Mouse (Mus musculus) left cerebral cortex, postnatal 4 days (tissue): ENCODE results near the gene Alpk3. TPM values are rescaled to one million over a fixed set of nuclear protein-coding genes. Genes with fewer than 3 reads are reported as not detected.
"Not testable (repeated sequence)": the region's sequence is repeated elsewhere in the genome, so short reads cannot be mapped to it uniquely, and the experiment has no call there.

Source experiments
- DNase-seq: peaks from one replicate; pipeline ENCODE4 v3.0.0-alpha.2; 2022
- intact Hi-C: fragments of 180-260 bp; cut with DNase I; formaldehyde crosslinking; loops from one replicate; pipeline ENCODE4 v1.15.1; 2025
- total RNA-seq, 2 experiments: library from RNA; stranded (reverse); gene quantifications; 2 replicates each; pipeline ENCODE4 v1.2.3; 2021

The Alpk3 gene
- total RNA-seq, 2 experiments from 2014 or later, result 0.58 to 0.62 TPM

GRCm38 (mm10) chr7:81125215-81126175 lies 68.1 kb downstream of the Alpk3 start:
- DNase-seq, result no peak
- intact Hi-C loops, result no loop called here

GRCm38 (mm10) chr7:81131864-81132263 lies 74.5 kb downstream of the Alpk3 start:
- intact Hi-C loops, result no loop called here
- DNase-seq, result no peak

- no peak for DNase-seq
- intact Hi-C loops, result no loop called here
These were observed 75.5 kb downstream of the Alpk3 start for GRCm38 (mm10) chr7:81132851-81133279.

- intact Hi-C loops, result no loop called here
These were observed 76.0 kb downstream of the Alpk3 start for GRCm38 (mm10) chr7:81133416-81133815.

GRCm38 (mm10) chr7:81133941-81134340 lies 76.5 kb downstream of the Alpk3 start:
- DNase-seq, result no peak
- intact Hi-C loops, result no loop called here

More at GRCm38 (mm10) chr7:81133416-81133815, 76.0 kb downstream of the Alpk3 start:
- DNase-seq, result no peak

- DNase-seq, result peak; percentile 14
- intact Hi-C loops, result no loop called here
These were observed 77.2 kb downstream of the Alpk3 start for GRCm38 (mm10) chr7:81134614-81135067.

- no peak for DNase-seq
- intact Hi-C loops, result no loop called here
These were observed 79.9 kb downstream of the Alpk3 start for GRCm38 (mm10) chr7:81137292-81137691.

GRCm38 (mm10) chr7:81139100-81139499 lies 81.7 kb downstream of the Alpk3 start:
- intact Hi-C loops, result no loop called here
- DNase-seq, result no peak

GRCm38 (mm10) chr7:81139671-81140404 lies 82.4 kb downstream of the Alpk3 start:
- DNase-seq, result no peak
- intact Hi-C loops, result no loop called here

- no peak for DNase-seq
- intact Hi-C loops, result no loop called here
These were observed 84.1 kb downstream of the Alpk3 start for GRCm38 (mm10) chr7:81141541-81141940.

GRCm38 (mm10) chr7:81143056-81143455 lies 85.7 kb downstream of the Alpk3 start:
- DNase-seq, intact Hi-C loops: not testable (repeated sequence)

GRCm38 (mm10) chr7:81149759-81150158 lies 92.4 kb downstream of the Alpk3 start:
- DNase-seq, result no peak
- intact Hi-C loops, result loop anchor here (10.0 kb wide), 1 partner anchor 265 kb away; no protein-coding TSS in a partner anchor

- no peak for DNase-seq
- intact Hi-C loops, result loop anchor here (10.0 kb wide), 1 partner anchor 266 kb away; no protein-coding TSS in a partner anchor
These were observed 93.8 kb downstream of the Alpk3 start for GRCm38 (mm10) chr7:81151216-81151615.

GRCm38 (mm10) chr7:81152306-81152705 lies 94.9 kb downstream of the Alpk3 start:
- intact Hi-C loops, result loop anchor here (10.0 kb wide), 1 partner anchor 268 kb away; no protein-coding TSS in a partner anchor
- no peak for DNase-seq

GRCm38 (mm10) chr7:81152826-81153225 lies 95.4 kb downstream of the Alpk3 start:
- DNase-seq, result no peak
- intact Hi-C loops, result loop anchor here (10.0 kb wide), 1 partner anchor 268 kb away; no protein-coding TSS in a partner anchor

GRCm38 (mm10) chr7:81153327-81153726 lies 95.9 kb downstream of the Alpk3 start:
- DNase-seq, result no peak
- intact Hi-C loops, result loop anchor here (10.0 kb wide), 1 partner anchor 269 kb away; no protein-coding TSS in a partner anchor

GRCm38 (mm10) chr7:81154244-81154643 lies 96.8 kb downstream of the Alpk3 start:
- intact Hi-C loops, result loop anchor here (10.0 kb wide), 1 partner anchor 269 kb away; no protein-coding TSS in a partner anchor
- DNase-seq, result not testable (repeated sequence)

- peak; percentile 54 for DNase-seq
- intact Hi-C loops, result loop anchor here (10.0 kb wide), 1 partner anchor 270 kb away; no protein-coding TSS in a partner anchor
These were observed 97.6 kb downstream of the Alpk3 start for GRCm38 (mm10) chr7:81154960-81155359.
